Mouse (Mus musculus): ENCODE data around the gene Mapk14. TPM values are rescaled to one million over a fixed set of nuclear protein-coding genes. Genes with fewer than 3 reads are reported as not detected.

The Mapk14 gene
- polyA plus RNA-seq, 1 experiment, result 121 TPM

GRCm38 (mm10) chr17:28689586-28690283, 1.4 kb upstream of the Mapk14 start, which contains the start of gene Slc26a8:
TSS of gene Slc26a8 (minus strand) at chr17:28690233.
- Histone ChIP-seq H3K27ac (ENCODE audit: control insufficient read depth, insufficient read depth, low read length) (0 out of 2 replicates have a peak within 1 kb of the TSS, but pooled peaks have one; percentile 6), H3K27me3 (ENCODE audit: control insufficient read depth, insufficient read depth, low read length) (no peaks in the 10 kb centered on the region), H3K4me3 (ENCODE audit: control insufficient read depth, insufficient read depth, low read length) (peak within 1 kb of the TSS; percentile 41), H3K36me3 (ENCODE audit: control insufficient read depth, insufficient read depth, low read length) (no peaks in the 10 kb centered on the region), H3K4me1 (replicated peaks; ENCODE audit: control insufficient read depth, insufficient read depth, low read length) (peaks cover 13% of the 10 kb centered on the region)
- DNase-seq, result peak; percentile 20
- TF ChIP-seq POLR2A (IDR thresholded peaks at IDR 0.05; ENCODE audit: control insufficient read depth, extremely low read depth, insufficient read depth, low read length, poor library complexity), result no peak
- TF ChIP-seq CTCF (IDR thresholded peaks at IDR 0.05; ENCODE audit: borderline replicate concordance, control insufficient read depth, extremely low read depth, insufficient read depth, low read length, poor library complexity), result no peak
- WGBS, result 11% methylated on average over 40 of the region's 40 CpGs

GRCm38 (mm10) chr17:28691687-28692340, 685 bp downstream of the Mapk14 start:
- H3K36me3 ChIP-seq (ENCODE audit: control insufficient read depth, insufficient read depth, low read length), result no peaks in the 10 kb centered on the region
- under 1% methylated on average over 53 of the region's 53 CpGs for WGBS
- H3K4me1 ChIP-seq (replicated peaks; ENCODE audit: control insufficient read depth, insufficient read depth, low read length), result peaks cover 19% of the 10 kb centered on the region
- peak; percentile 59 for DNase-seq
- H3K27ac ChIP-seq (ENCODE audit: control insufficient read depth, insufficient read depth, low read length), result peak overlapping the region; percentile 65
- TF ChIP-seq CTCF (IDR thresholded peaks at IDR 0.05; ENCODE audit: borderline replicate concordance, control insufficient read depth, extremely low read depth, insufficient read depth, low read length, poor library complexity) (no peak), POLR2A (IDR thresholded peaks at IDR 0.05; ENCODE audit: control insufficient read depth, extremely low read depth, insufficient read depth, low read length, poor library complexity) (no peak)
- no peaks in the 10 kb centered on the region for H3K27me3 ChIP-seq (ENCODE audit: control insufficient read depth, insufficient read depth, low read length)
- peak overlapping the region; percentile 81 for H3K4me3 ChIP-seq (ENCODE audit: control insufficient read depth, insufficient read depth, low read length)

- Histone ChIP-seq H3K27ac (ENCODE audit: control insufficient read depth, insufficient read depth, low read length) (peak overlapping the region; percentile 65), H3K27me3 (ENCODE audit: control insufficient read depth, insufficient read depth, low read length) (no peaks in the 10 kb centered on the region), H3K4me3 (ENCODE audit: control insufficient read depth, insufficient read depth, low read length) (peak overlapping the region; percentile 81), H3K4me1 (replicated peaks; ENCODE audit: control insufficient read depth, insufficient read depth, low read length) (peaks cover 21% of the 10 kb centered on the region), H3K36me3 (ENCODE audit: control insufficient read depth, insufficient read depth, low read length) (no peaks in the 10 kb centered on the region)
- under 1% methylated on average over 18 of the region's 18 CpGs for WGBS
- DNase-seq, result peak; percentile 66
- TF ChIP-seq CTCF (IDR thresholded peaks at IDR 0.05; ENCODE audit: borderline replicate concordance, control insufficient read depth, extremely low read depth, insufficient read depth, low read length, poor library complexity) (no peak), POLR2A (IDR thresholded peaks at IDR 0.05; ENCODE audit: control insufficient read depth, extremely low read depth, insufficient read depth, low read length, poor library complexity) (0 out of 2 replicates have a peak, but pooled peaks have one; percentile 35)
Observed at GRCm38 (mm10) chr17:28692341-28692710, 1.2 kb downstream of the Mapk14 start.

GRCm38 (mm10) chr17:28693086-28693485, 2.0 kb downstream of the Mapk14 start:
- H3K4me1 ChIP-seq (replicated peaks; ENCODE audit: control insufficient read depth, insufficient read depth, low read length), result peaks cover 27% of the 10 kb centered on the region
- TF ChIP-seq POLR2A (IDR thresholded peaks at IDR 0.05; ENCODE audit: control insufficient read depth, extremely low read depth, insufficient read depth, low read length, poor library complexity) (no peak), CTCF (IDR thresholded peaks at IDR 0.05; ENCODE audit: borderline replicate concordance, control insufficient read depth, extremely low read depth, insufficient read depth, low read length, poor library complexity) (no peak)
- no peak overlapping the region for H3K4me3 ChIP-seq (ENCODE audit: control insufficient read depth, insufficient read depth, low read length)
- WGBS, result 6% methylated on average over 3 of the region's 3 CpGs
- no peak overlapping the region for H3K27ac ChIP-seq (ENCODE audit: control insufficient read depth, insufficient read depth, low read length)
- no peak for DNase-seq
- no peaks in the 10 kb centered on the region for H3K36me3 ChIP-seq (ENCODE audit: control insufficient read depth, insufficient read depth, low read length)
- no peaks in the 10 kb centered on the region for H3K27me3 ChIP-seq (ENCODE audit: control insufficient read depth, insufficient read depth, low read length)

- H3K4me3 ChIP-seq (ENCODE audit: control insufficient read depth, insufficient read depth, low read length), result no peak overlapping the region
- TF ChIP-seq POLR2A (IDR thresholded peaks at IDR 0.05; ENCODE audit: control insufficient read depth, extremely low read depth, insufficient read depth, low read length, poor library complexity) (no peak), CTCF (IDR thresholded peaks at IDR 0.05; ENCODE audit: borderline replicate concordance, control insufficient read depth, extremely low read depth, insufficient read depth, low read length, poor library complexity) (no peak)
- H3K27ac ChIP-seq (ENCODE audit: control insufficient read depth, insufficient read depth, low read length), result no peak overlapping the region
- no peaks in the 10 kb centered on the region for H3K36me3 ChIP-seq (ENCODE audit: control insufficient read depth, insufficient read depth, low read length)
- 95% methylated on average over 2 of the region's 2 CpGs for WGBS
- no peaks in the 10 kb centered on the region for H3K27me3 ChIP-seq (ENCODE audit: control insufficient read depth, insufficient read depth, low read length)
- H3K4me1 ChIP-seq (replicated peaks; ENCODE audit: control insufficient read depth, insufficient read depth, low read length), result peaks cover 29% of the 10 kb centered on the region
- no peak for DNase-seq
Observed at GRCm38 (mm10) chr17:28694078-28694477, 2.9 kb downstream of the Mapk14 start.

GRCm38 (mm10) chr17:28694832-28695231, 3.7 kb downstream of the Mapk14 start:
- TF ChIP-seq POLR2A (IDR thresholded peaks at IDR 0.05; ENCODE audit: control insufficient read depth, extremely low read depth, insufficient read depth, low read length, poor library complexity) (no peak), CTCF (IDR thresholded peaks at IDR 0.05; ENCODE audit: borderline replicate concordance, control insufficient read depth, extremely low read depth, insufficient read depth, low read length, poor library complexity) (no peak)
- Histone ChIP-seq H3K27me3 (ENCODE audit: control insufficient read depth, insufficient read depth, low read length) (no peaks in the 10 kb centered on the region), H3K27ac (ENCODE audit: control insufficient read depth, insufficient read depth, low read length) (no peak overlapping the region), H3K4me1 (replicated peaks; ENCODE audit: control insufficient read depth, insufficient read depth, low read length) (peaks cover 24% of the 10 kb centered on the region), H3K36me3 (ENCODE audit: control insufficient read depth, insufficient read depth, low read length) (no peaks in the 10 kb centered on the region), H3K4me3 (ENCODE audit: control insufficient read depth, insufficient read depth, low read length) (no peak overlapping the region)
- 74% methylated on average over 4 of the region's 4 CpGs for WGBS
- no peak for DNase-seq
